Mouse (Mus musculus) liver, embryonic 14.5 days (tissue): Measurements from ENCODE around the gene Vegfc.

Experiments used
- CTCF ChIP-seq: IDR thresholded peaks from 2 replicates; pipeline ENCODE4 v1.5.1; 2016; ENCODE audit warnings: antibody characterized with exemption, low read depth, control low read depth
- EP300 ChIP-seq: IDR thresholded peaks from 2 replicates; pipeline ENCODE4 v1.6.1; 2016; ENCODE audit warnings: antibody characterized with exemption, low read depth

DNA sequence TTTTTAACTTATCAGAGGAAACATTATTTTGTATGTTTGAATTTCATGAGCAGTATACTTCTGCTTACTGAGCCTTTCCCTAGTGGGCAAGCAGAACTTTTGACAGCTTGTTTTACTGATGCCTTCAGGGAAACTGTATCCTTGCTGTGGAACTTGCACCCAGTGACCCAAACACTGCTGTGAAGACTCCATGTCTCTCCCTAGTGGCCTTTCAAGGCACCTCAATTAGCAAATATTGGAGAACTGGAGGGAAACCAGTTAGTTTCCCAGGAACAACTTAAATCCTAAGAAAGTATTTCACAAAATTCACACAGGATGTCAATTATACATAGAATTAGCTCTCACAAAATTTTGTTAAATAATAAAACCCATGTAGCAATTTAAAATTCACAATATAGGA lies 2.2 kb downstream of the Vegfc start:
- TF ChIP-seq CTCF = peak; percentile 17; the same call in 1 of the 2 replicates
- TF ChIP-seq EP300 = no peak
